In the genomic region with DNA sequence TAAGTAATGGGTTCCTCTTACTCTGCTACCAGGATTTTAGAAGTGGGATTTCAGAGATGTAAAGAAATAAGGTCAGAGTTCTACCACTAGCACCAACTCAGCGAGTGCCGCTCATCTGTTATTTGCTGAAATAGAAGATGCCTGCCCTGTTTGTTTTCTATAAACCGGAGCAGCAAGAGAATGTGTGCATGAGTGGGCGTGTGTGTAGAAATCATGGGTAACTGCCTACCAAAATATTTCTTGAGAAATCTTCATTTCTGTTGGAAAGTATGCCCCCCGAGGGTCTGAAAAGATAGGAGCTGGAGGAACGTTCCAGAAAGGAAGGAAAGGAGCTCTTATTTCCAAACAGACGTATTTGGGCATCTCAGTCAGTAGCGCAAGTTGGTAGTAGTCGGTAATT, we compare ENCODE assay signal across 9 mouse cellular contexts. TPM values are rescaled to one million over a fixed set of nuclear protein-coding genes. Genes with fewer than 3 reads are reported as not detected.
DNase-seq lines count a peak whose midpoint lies in the region; ATAC-seq lines count a peak whose summit lies in the region.
"Had no signal": no experiment of that assay in that cellular context is flagged by ENCODE, and none has a peak within 500 bp of the region (broad histone marks: within the 10 kb centered on the region; RNA-seq: fewer than 3 reads in every experiment).

No protein-coding gene starts in this region.

- H3K4me3 ChIP-seq in heart, embryonic 15.5 days: peak overlapping the region; percentile 66
- H3K4me3 ChIP-seq in hindbrain, embryonic 10.5 days: peak overlapping the region; percentile 41
- H3K4me3 ChIP-seq in liver, embryonic 15.5 days (replicated peaks): peak overlapping the region; percentile 9; the same call in 1 of the 2 replicates

- peaks cover 50% of the 10 kb centered on the region for H3K4me1 ChIP-seq in heart, embryonic 15.5 days (replicated peaks)
- H3K4me1 ChIP-seq in hindbrain, embryonic 10.5 days (replicated peaks): peaks cover 22% of the 10 kb centered on the region
- H3K4me1 ChIP-seq in liver, embryonic 15.5 days (replicated peaks): no peaks in the 10 kb centered on the region

- H3K27ac ChIP-seq in heart, embryonic 15.5 days: peak overlapping the region; percentile 89
- H3K27ac ChIP-seq in hindbrain, embryonic 10.5 days: 0 out of 2 replicates have a peak overlapping the region, but pooled peaks have one; percentile 23
- H3K27ac ChIP-seq in liver, embryonic 15.5 days (replicated peaks): no peak overlapping the region

- H3K9ac ChIP-seq in heart, embryonic 15.5 days: peak overlapping the region; percentile 69
- no peak overlapping the region for H3K9ac ChIP-seq in liver, embryonic 15.5 days

- 13% methylated on average over 9 of the region's 9 CpGs for WGBS in heart, embryonic 15.5 days
- 63% methylated on average over 9 of the region's 9 CpGs for WGBS in hindbrain, embryonic 10.5 days
- WGBS in liver, embryonic 15.5 days (ENCODE audit: insufficient replicate concordance): 58% methylated on average over 9 of the region's 9 CpGs

- ATAC-seq in heart, embryonic 15.5 days (replicated peaks; ENCODE audit: insufficient number of reproducible peaks, insufficient read depth, low FRiP score, low read depth): no peak
- ATAC-seq in liver, embryonic 15.5 days (ENCODE audit: insufficient read depth): no peak
- no peak for ATAC-seq in activated CD4-positive, CD25-positive, alpha-beta regulatory T cell, adult 4 months

- no peaks in the 10 kb centered on the region for H3K9me3 ChIP-seq in heart, embryonic 15.5 days (replicated peaks)
- H3K9me3 ChIP-seq in hindbrain, embryonic 10.5 days: no peaks in the 10 kb centered on the region
- H3K9me3 ChIP-seq in liver, embryonic 15.5 days (replicated peaks): no peaks in the 10 kb centered on the region

- H3K36me3 ChIP-seq in heart, embryonic 15.5 days: no peaks in the 10 kb centered on the region
- no peaks in the 10 kb centered on the region for H3K36me3 ChIP-seq in hindbrain, embryonic 10.5 days
- no peaks in the 10 kb centered on the region for H3K36me3 ChIP-seq in liver, embryonic 15.5 days (replicated peaks)

- intact Hi-C loops in heart, postnatal 14 days (cut with DNase I): loop anchor here (5.0 kb wide), 5 partner anchors 38 to 158 kb away; no protein-coding TSS in a partner anchor
- intact Hi-C loops in left cerebral cortex, postnatal 10 days (cut with DNase I): no loop called here

- DNase-seq in heart, postnatal 14 days: no peak
- peak; percentile 64 for DNase-seq in NIH3T3 (ENCODE audit: low read depth)
- no peak for DNase-seq in hindbrain, embryonic 10.5 days (ENCODE audit: low spot score)
- no peak for DNase-seq in natural killer cell, adult 2 months (ENCODE audit: low spot score in 2 of 2)
- no peak for DNase-seq in left cerebral cortex, postnatal 10 days (ENCODE audit: extremely low spot score in 1 of 2, low spot score in 2 of 2)
- DNase-seq: retina, postnatal 1 day had no signal

- no peaks in the 10 kb centered on the region for H3K27me3 ChIP-seq in heart, embryonic 15.5 days
- no peaks in the 10 kb centered on the region for H3K27me3 ChIP-seq in hindbrain, embryonic 10.5 days (ENCODE audit: insufficient read depth, poor library complexity, severe bottlenecking)
- peaks cover 15% of the 10 kb centered on the region for H3K27me3 ChIP-seq in liver, embryonic 15.5 days

- peak overlapping the region; percentile 63 for H3K4me2 ChIP-seq in heart, embryonic 15.5 days
- no peak overlapping the region for H3K4me2 ChIP-seq in liver, embryonic 15.5 days

RNA-seq across cellular contexts. Expression of a gene that starts 0.9 kb away (rescaled TPM):
- 164 TPM in 2 replicates for polyA plus RNA-seq in heart, embryonic 15.5 days (2015; fragmentation: Nextera tagmentation; extraction: Ambion mirVana)
- 10 to 100 TPM; 56.0 to 59.6 TPM for total RNA-seq in heart, postnatal 14 days (2021)
- polyA plus RNA-seq in hindbrain, embryonic 10.5 days (2016; fragmentation: Nextera tagmentation; extraction: Ambion mirVana): 117 and 144 TPM in 2 replicates
- 58.0 and 63.2 TPM in 2 replicates for polyA plus RNA-seq in liver, embryonic 15.5 days (2015; fragmentation: Nextera tagmentation; extraction: Ambion mirVana)
- polyA plus RNA-seq in activated CD4-positive, CD25-positive, alpha-beta regulatory T cell, adult 4 months (2017; shearing (Covaris generic)): not detected
- total RNA-seq in left cerebral cortex, postnatal 10 days (2021): 10 to 100 TPM; 23.1 to 25.4 TPM

Comparison
In these comparisons a context has a peak if more than half of its experiments do, and no peak if none do; other contexts are left out.
1. H3K4me3 ChIP-seq: peak in every context shown above with its lines; median percentile 66 in heart, embryonic 15.5 days; 41 in hindbrain, embryonic 10.5 days; 9 in liver, embryonic 15.5 days.
2. RNA of a gene that starts 0.9 kb away (polyA plus RNA-seq): 164 TPM in heart, embryonic 15.5 days, 117 to 144 TPM in hindbrain, embryonic 10.5 days and 58.0 to 63.2 TPM in liver, embryonic 15.5 days; not detected in activated CD4-positive, CD25-positive, alpha-beta regulatory T cell, adult 4 months; every median in the first group is over 10 times any median in the second.